Mouse (Mus musculus) hindbrain, embryonic 12.5 days (tissue): Measurements from ENCODE around the gene Aaed1. TPM values are rescaled to one million over a fixed set of nuclear protein-coding genes. Genes with fewer than 3 reads are reported as not detected.
"Not testable (repeated sequence)": the region's sequence is repeated elsewhere in the genome, so short reads cannot be mapped to it uniquely, and the experiment has no call there.

Source experiments
- ATAC-seq: fragments of 200-750 bp; cut with Nextera tagmentation; 2 replicates; pipeline ENCODE4 v1.8.0; 2017; ENCODE audit warnings: moderate TSS enrichment; ENCODE audit not compliant: low FRiP score
- H3K27ac ChIP-seq: fragments of 300-500 bp; sonication (generic); 2 replicates; pipeline ENCODE4 v1.5.1; 2016; ENCODE audit warnings: mild to moderate bottlenecking
- H3K27me3 ChIP-seq: fragments of 300-500 bp; sonication (generic); 2 replicates; pipeline ENCODE4 v1.6.1; 2016; ENCODE audit warnings: mild to moderate bottlenecking
- H3K36me3 ChIP-seq: fragments of 300-500 bp; sonication (generic); 2 replicates; pipeline ENCODE4 v1.6.1; 2016; ENCODE audit warnings: mild to moderate bottlenecking
- H3K4me1 ChIP-seq: fragments of 300-500 bp; sonication (generic); 2 replicates; pipeline ENCODE4 v1.6.1; 2016
- H3K4me2 ChIP-seq: fragments of 300-500 bp; sonication (generic); replicated peaks from 2 replicates; pipeline ENCODE4 v1.6.1; 2016; ENCODE audit warnings: mild to moderate bottlenecking
- H3K4me3 ChIP-seq: fragments of 300-500 bp; sonication (generic); 2 replicates; pipeline ENCODE4 v1.5.1; 2016; ENCODE audit warnings: mild to moderate bottlenecking
- H3K9ac ChIP-seq: fragments of 300-500 bp; sonication (generic); 2 replicates; pipeline ENCODE4 v1.6.1; 2016; ENCODE audit warnings: mild to moderate bottlenecking, moderate library complexity
- H3K9me3 ChIP-seq: fragments of 300-500 bp; sonication (generic); replicated peaks from 2 replicates; pipeline ENCODE4 v1.6.1; 2016; ENCODE audit warnings: mild to moderate bottlenecking
- WGBS: fragments of 180-500 bp; shearing (Covaris S2); methylation state at CpG from one replicate; pipeline ENCODE4 v1.1.7; 2016; 5-methylcytosine and 5-hydroxymethylcytosine counted together
- polyA plus RNA-seq: library from polyadenylated mRNA; unstranded; fragments of >200 nt; fragmentation: Nextera tagmentation; extraction: Ambion mirVana; gene quantifications from 2 replicates; pipeline ENCODE4 v1.2.1, GENCODE M21; 2016

The Aaed1 gene
- polyA plus RNA-seq, 1 experiment from 2014 or later, result 25.9 TPM

GRCm38 (mm10) chr13:64259903-64260302 lies 52.6 kb downstream of the Aaed1 start:
- Histone ChIP-seq H3K4me3 (no peak overlapping the region), H3K27ac (no peak overlapping the region), H3K36me3 (no peaks in the 10 kb centered on the region), H3K27me3 (no peaks in the 10 kb centered on the region), H3K4me2 (no peak overlapping the region), H3K9me3 (no peaks in the 10 kb centered on the region), H3K4me1 (peaks cover 7% of the 10 kb centered on the region), H3K9ac (no peak overlapping the region)
- ATAC-seq, result no peak
- 78% methylated on average over 7 of the region's 7 CpGs for WGBS

GRCm38 (mm10) chr13:64258516-64258821 lies 54.0 kb downstream of the Aaed1 start:
- no peak overlapping the region for H3K4me2 ChIP-seq
- no peak overlapping the region for H3K9ac ChIP-seq
- WGBS, result 59% methylated on average over 4 of the region's 4 CpGs
- H3K27ac ChIP-seq, result peak overlapping the region; percentile 17; the same call in 1 of the 2 replicates
- ATAC-seq, result no peak
- peaks cover 7% of the 10 kb centered on the region for H3K4me1 ChIP-seq
- no peaks in the 10 kb centered on the region for H3K27me3 ChIP-seq
- no peak overlapping the region for H3K4me3 ChIP-seq
- no peaks in the 10 kb centered on the region for H3K9me3 ChIP-seq
- no peaks in the 10 kb centered on the region for H3K36me3 ChIP-seq

GRCm38 (mm10) chr13:64257814-64258515 lies 54.5 kb downstream of the Aaed1 start:
- Histone ChIP-seq H3K27ac (peak overlapping the region; percentile 17; the same call in 1 of the 2 replicates), H3K27me3 (no peaks in the 10 kb centered on the region), H3K4me2 (no peak overlapping the region), H3K9me3 (no peaks in the 10 kb centered on the region), H3K36me3 (no peaks in the 10 kb centered on the region), H3K9ac (no peak overlapping the region), H3K4me3 (no peak overlapping the region), H3K4me1 (peaks cover 7% of the 10 kb centered on the region)
- 17% methylated on average over 5 of the region's 5 CpGs for WGBS
- peak; percentile 56; the same call in 1 of the 2 replicates for ATAC-seq

- Histone ChIP-seq H3K27me3 (no peaks in the 10 kb centered on the region), H3K36me3 (no peaks in the 10 kb centered on the region)
Observed at GRCm38 (mm10) chr13:64257010-64257813, 55.3 kb downstream of the Aaed1 start.

GRCm38 (mm10) chr13:64254185-64254584 lies 58.3 kb downstream of the Aaed1 start:
- H3K4me3 ChIP-seq, H3K9ac ChIP-seq, H3K4me1 ChIP-seq, H3K4me2 ChIP-seq, H3K27me3 ChIP-seq, H3K36me3 ChIP-seq, H3K27ac ChIP-seq, H3K9me3 ChIP-seq, ATAC-seq: not testable (repeated sequence)
- 86% methylated on average over 11 of the region's 11 CpGs for WGBS

More at GRCm38 (mm10) chr13:64257010-64257813, 55.3 kb downstream of the Aaed1 start:
- Histone ChIP-seq H3K4me1 (peaks cover 7% of the 10 kb centered on the region), H3K9me3 (no peaks in the 10 kb centered on the region), H3K9ac (no peak overlapping the region), H3K4me3 (no peak overlapping the region), H3K4me2 (no peak overlapping the region), H3K27ac (no peak overlapping the region)
- no peak for ATAC-seq
- WGBS, result 70% methylated on average over 12 of the region's 12 CpGs

- H3K9me3 ChIP-seq, result no peaks in the 10 kb centered on the region
- H3K9ac ChIP-seq, result no peak overlapping the region
- no peaks in the 10 kb centered on the region for H3K36me3 ChIP-seq
- no peak overlapping the region for H3K27ac ChIP-seq
- H3K4me1 ChIP-seq, result peaks cover 7% of the 10 kb centered on the region
- ATAC-seq, result no peak
- H3K4me2 ChIP-seq, result no peak overlapping the region
- no peak overlapping the region for H3K4me3 ChIP-seq
- no peaks in the 10 kb centered on the region for H3K27me3 ChIP-seq
Observed at GRCm38 (mm10) chr13:64253697-64254096, 58.8 kb downstream of the Aaed1 start.

GRCm38 (mm10) chr13:64252147-64252546 lies 60.4 kb downstream of the Aaed1 start:
- WGBS, result 76% methylated on average over 5 of the region's 5 CpGs
- no peak overlapping the region for H3K9ac ChIP-seq
- no peak overlapping the region for H3K4me2 ChIP-seq
- no peak for ATAC-seq
- H3K4me3 ChIP-seq, result no peak overlapping the region
- H3K27ac ChIP-seq, result no peak overlapping the region
- no peaks in the 10 kb centered on the region for H3K36me3 ChIP-seq
- H3K9me3 ChIP-seq, result no peaks in the 10 kb centered on the region
- no peaks in the 10 kb centered on the region for H3K27me3 ChIP-seq
- no peaks in the 10 kb centered on the region; the same call in 1 of the 2 replicates for H3K4me1 ChIP-seq

GRCm38 (mm10) chr13:64250363-64250762 lies 62.1 kb downstream of the Aaed1 start:
- Histone ChIP-seq H3K9me3 (no peaks in the 10 kb centered on the region), H3K27ac (no peak overlapping the region), H3K4me1 (no peaks in the 10 kb centered on the region; the same call in 1 of the 2 replicates), H3K9ac (no peak overlapping the region), H3K4me2 (no peak overlapping the region), H3K4me3 (no peak overlapping the region), H3K36me3 (no peaks in the 10 kb centered on the region), H3K27me3 (no peaks in the 10 kb centered on the region)
- 42% methylated on average over 1 of the region's 1 CpGs for WGBS
- no peak for ATAC-seq

GRCm38 (mm10) chr13:64248775-64249524 lies 63.6 kb downstream of the Aaed1 start:
- H3K4me3 ChIP-seq, result peak overlapping the region; percentile 40
- no peaks in the 10 kb centered on the region for H3K9me3 ChIP-seq
- no peaks in the 10 kb centered on the region for H3K36me3 ChIP-seq
- H3K4me2 ChIP-seq, result peak overlapping the region; percentile 81
- peak; percentile 83 for ATAC-seq
- H3K27me3 ChIP-seq, result no peaks in the 10 kb centered on the region
- H3K9ac ChIP-seq, result peak overlapping the region; percentile 56; the same call in 1 of the 2 replicates
- WGBS, result 7% methylated on average over 22 of the region's 22 CpGs
- H3K4me1 ChIP-seq, result no peaks in the 10 kb centered on the region; the same call in 1 of the 2 replicates
- H3K27ac ChIP-seq, result no peak overlapping the region

- Histone ChIP-seq H3K27me3 (no peaks in the 10 kb centered on the region), H3K36me3 (no peaks in the 10 kb centered on the region), H3K9me3 (no peaks in the 10 kb centered on the region), H3K27ac (no peak overlapping the region), H3K4me3 (peak overlapping the region; percentile 40), H3K4me1 (no peaks in the 10 kb centered on the region; the same call in 1 of the 2 replicates), H3K4me2 (peak overlapping the region; percentile 81), H3K9ac (peak overlapping the region; percentile 56; the same call in 1 of the 2 replicates)
- 1% methylated on average over 24 of the region's 24 CpGs for WGBS
- peak; percentile 76 for ATAC-seq
Observed at GRCm38 (mm10) chr13:64248161-64248774, 64.2 kb downstream of the Aaed1 start.

- 86% methylated on average over 12 of the region's 12 CpGs for WGBS
- no peak overlapping the region for H3K4me3 ChIP-seq
- H3K36me3 ChIP-seq, result no peaks in the 10 kb centered on the region
- no peak overlapping the region for H3K9ac ChIP-seq
- no peak overlapping the region for H3K27ac ChIP-seq
- H3K9me3 ChIP-seq, result no peaks in the 10 kb centered on the region
- no peaks in the 10 kb centered on the region for H3K27me3 ChIP-seq
- H3K4me1 ChIP-seq, result no peaks in the 10 kb centered on the region; the same call in 1 of the 2 replicates
- H3K4me2 ChIP-seq, result no peak overlapping the region
- ATAC-seq, result no peak
Observed at GRCm38 (mm10) chr13:64246106-64246505, 66.4 kb downstream of the Aaed1 start.
